Mouse (Mus musculus): ENCODE measurements around the gene Cpa4.

DNA sequence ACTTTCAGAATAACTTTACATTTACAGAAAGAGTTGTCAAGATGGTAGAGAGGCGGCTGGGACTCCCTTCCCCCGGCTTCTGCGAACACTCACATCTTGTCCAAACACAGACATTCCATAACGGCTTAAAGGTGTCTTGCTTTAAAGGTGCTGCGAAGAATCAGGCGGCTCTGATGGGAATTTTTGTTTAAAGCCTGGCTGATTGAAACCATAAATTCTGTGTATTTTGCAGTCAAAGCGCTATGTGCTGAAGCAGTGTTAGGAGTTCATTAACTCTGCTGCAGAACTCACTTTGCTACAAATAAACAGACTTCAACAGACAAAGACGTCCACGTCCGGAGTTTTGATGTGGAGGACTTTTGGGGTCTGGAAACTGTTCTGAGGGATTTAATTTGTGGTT is 29.9 kb upstream of the Cpa4 start:
- TF ChIP-seq CTCF (IDR thresholded peaks at IDR 0.05; ENCODE audit: low read depth) (no peak), EP300 (IDR thresholded peaks at IDR 0.05; ENCODE audit: low read depth) (no peak)

All from liver, postnatal 0 days (tissue).